Mouse (Mus musculus): ENCODE data around the gene Heatr5b.
"Not testable (repeated sequence)": the region's sequence is repeated elsewhere in the genome, so short reads cannot be mapped to it uniquely, and the experiment has no call there.

Gene Heatr5b

GRCm38 (mm10) chr17:78834856-78835835 lies at the start of gene Heatr5b, which contains the start of gene Gpatch11:
Gene Heatr5b (minus strand): TSS chr17:78835364.
Gene Gpatch11 (plus strand): TSS chr17:78835567.
- peak; percentile 99 for DNase-seq

GRCm38 (mm10) chr17:78883291-78883690 lies 48.1 kb upstream of the Heatr5b start:
- no peak for DNase-seq

GRCm38 (mm10) chr17:78882401-78883112 lies 47.4 kb upstream of the Heatr5b start, which contains the start of gene Eif2ak2:
Gene Eif2ak2 (minus strand): TSS chr17:78882573.
- peak; percentile 93 for DNase-seq

GRCm38 (mm10) chr17:78881878-78882304 lies 46.7 kb upstream of the Heatr5b start:
- DNase-seq: peak; percentile 29

GRCm38 (mm10) chr17:78873886-78874285 lies 38.7 kb upstream of the Heatr5b start:
- no peak for DNase-seq

GRCm38 (mm10) chr17:78856243-78856642 lies 21.1 kb upstream of the Heatr5b start:
- no peak for DNase-seq

GRCm38 (mm10) chr17:78842271-78842928 lies 7.2 kb upstream of the Heatr5b start:
- no peak for DNase-seq

GRCm38 (mm10) chr17:78836056-78836455 lies 892 bp upstream of the Heatr5b start:
- no peak for DNase-seq

GRCm38 (mm10) chr17:78824346-78824745 lies 10.8 kb downstream of the Heatr5b start:
- no peak for DNase-seq

- DNase-seq: no peak
Observed at GRCm38 (mm10) chr17:78809582-78809981, 25.6 kb downstream of the Heatr5b start.

- no peak for DNase-seq
Observed at GRCm38 (mm10) chr17:78809019-78809418, 26.1 kb downstream of the Heatr5b start.

GRCm38 (mm10) chr17:78797222-78797621 lies 37.9 kb downstream of the Heatr5b start:
- no peak for DNase-seq

- no peak for DNase-seq
Observed at GRCm38 (mm10) chr17:78794390-78794789, 40.8 kb downstream of the Heatr5b start.

GRCm38 (mm10) chr17:78792122-78792521 lies 43.0 kb downstream of the Heatr5b start:
- DNase-seq: no peak

- no peak for DNase-seq
Observed at GRCm38 (mm10) chr17:78791690-78792070, 43.5 kb downstream of the Heatr5b start.

GRCm38 (mm10) chr17:78791068-78791689 lies 44.0 kb downstream of the Heatr5b start:
- DNase-seq: no peak

- not testable (repeated sequence) for DNase-seq
Observed at GRCm38 (mm10) chr17:78788273-78788672, 46.9 kb downstream of the Heatr5b start.

- no peak for DNase-seq
Observed at GRCm38 (mm10) chr17:78778765-78779164, 56.4 kb downstream of the Heatr5b start.

GRCm38 (mm10) chr17:78772317-78772716 lies 62.8 kb downstream of the Heatr5b start:
- DNase-seq: no peak

- no peak for DNase-seq
Observed at GRCm38 (mm10) chr17:78770932-78771331, 64.2 kb downstream of the Heatr5b start.

GRCm38 (mm10) chr17:78769341-78769740 lies 65.8 kb downstream of the Heatr5b start:
- DNase-seq: no peak

- no peak for DNase-seq
Observed at GRCm38 (mm10) chr17:78768937-78769336, 66.2 kb downstream of the Heatr5b start.

All from kidney, postnatal 14 days (tissue).